Mouse (Mus musculus): Measurements from ENCODE around the gene Itgae.

The Itgae gene

DNA sequence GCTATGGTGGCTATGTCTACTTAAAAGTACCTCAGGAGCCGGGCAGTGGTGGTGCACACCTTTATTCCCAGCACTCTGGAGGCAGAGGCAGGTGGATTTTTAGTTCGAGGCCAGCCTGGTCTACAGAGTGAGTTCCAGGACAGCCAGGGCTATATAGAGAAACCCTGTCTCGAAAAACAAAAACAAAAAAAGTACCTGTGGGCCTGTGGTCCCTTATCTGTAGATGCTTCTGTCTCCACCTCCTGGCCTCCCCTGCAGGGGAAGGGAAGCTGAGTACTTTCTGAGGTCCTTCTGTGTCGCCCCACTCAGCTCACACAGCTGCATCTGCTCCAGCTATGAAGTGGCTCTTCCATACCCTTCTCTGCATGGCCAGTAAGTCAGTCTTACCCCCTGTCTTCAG lies at the start of gene Itgae:
Gene Itgae (plus strand): TSS at position 301 of the 400 bp plus-strand sequence.
- DNase-seq (ENCODE audit: low read depth in 2 of 2, low spot score in 2 of 2), result no peak

DNA sequence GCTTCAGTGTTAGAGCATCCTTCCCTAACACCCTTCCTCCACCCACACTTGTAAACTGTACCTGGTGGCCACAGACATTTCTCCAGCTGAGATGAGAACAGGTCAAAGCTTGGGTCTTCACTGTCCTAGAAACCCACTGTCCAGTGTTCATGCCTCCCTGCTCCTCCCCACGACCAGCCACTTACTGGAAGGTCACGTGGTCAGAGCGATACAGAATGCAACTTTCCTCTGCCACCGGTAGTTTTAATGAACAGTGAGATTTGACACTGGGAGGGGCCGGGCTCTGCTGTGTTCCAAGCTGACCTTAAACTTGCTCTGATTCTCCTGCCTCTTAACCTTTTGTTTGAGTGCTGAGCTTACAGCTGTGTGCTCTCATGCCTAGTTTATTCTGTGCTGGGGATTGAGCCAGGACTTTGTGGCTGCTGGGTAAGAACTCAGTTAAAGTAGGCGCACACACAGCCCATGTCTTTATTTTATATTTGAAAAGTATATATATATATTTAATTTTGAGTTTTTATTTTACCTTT lies 46.1 kb upstream of the Itgae start:
- no peak for DNase-seq (ENCODE audit: low read depth in 2 of 2, low spot score in 2 of 2)

DNA sequence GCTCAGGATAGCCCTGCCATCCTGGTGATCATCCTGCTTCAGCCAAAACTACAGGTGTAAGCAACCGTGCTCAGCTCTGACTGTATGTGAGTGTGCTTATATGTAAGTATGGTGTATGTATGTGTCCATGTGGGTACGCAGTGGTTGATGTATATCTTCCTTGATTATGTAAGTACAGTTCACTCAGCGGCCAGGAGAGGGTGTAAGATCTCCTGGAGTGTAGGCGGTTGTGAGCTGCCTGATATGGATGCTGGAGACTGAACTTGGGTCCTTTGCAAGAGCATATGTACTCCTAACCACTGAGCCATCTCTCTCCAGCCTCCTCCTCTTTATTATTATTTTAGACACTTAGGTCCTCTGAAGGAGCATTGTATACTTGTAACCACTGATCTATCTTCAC lies 45.6 kb upstream of the Itgae start:
- no peak for DNase-seq (ENCODE audit: low read depth in 2 of 2, low spot score in 2 of 2)

DNA sequence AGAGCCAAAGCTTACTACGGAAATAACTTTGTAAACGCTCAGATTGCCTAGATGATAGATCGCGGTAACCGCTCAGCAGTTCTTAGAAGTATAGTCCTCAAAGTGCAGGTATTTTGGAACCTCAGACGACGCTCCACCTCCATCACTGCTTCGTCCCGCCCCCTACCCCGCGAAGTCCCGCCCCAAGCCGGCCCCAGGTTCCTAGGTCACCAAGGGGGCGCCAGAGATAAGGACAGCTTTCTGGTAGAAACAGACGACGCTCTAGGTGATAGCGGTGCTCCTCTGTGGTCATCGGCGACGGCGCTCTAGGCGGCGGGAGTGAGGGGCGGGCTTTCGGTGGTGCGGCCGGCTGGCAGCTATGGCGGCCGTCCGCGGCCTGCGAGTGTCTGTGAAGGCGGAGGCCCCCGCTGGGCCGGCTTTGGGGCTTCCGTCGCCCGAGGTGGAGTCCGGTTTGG lies 42.8 kb upstream of the Itgae start, which contains the start of gene Ncbp3:
Gene Ncbp3 (plus strand): TSS at position 242 of the 455 bp plus-strand sequence.
- DNase-seq (ENCODE audit: low read depth in 2 of 2, low spot score in 2 of 2), result peak; percentile 98 to 99

DNA sequence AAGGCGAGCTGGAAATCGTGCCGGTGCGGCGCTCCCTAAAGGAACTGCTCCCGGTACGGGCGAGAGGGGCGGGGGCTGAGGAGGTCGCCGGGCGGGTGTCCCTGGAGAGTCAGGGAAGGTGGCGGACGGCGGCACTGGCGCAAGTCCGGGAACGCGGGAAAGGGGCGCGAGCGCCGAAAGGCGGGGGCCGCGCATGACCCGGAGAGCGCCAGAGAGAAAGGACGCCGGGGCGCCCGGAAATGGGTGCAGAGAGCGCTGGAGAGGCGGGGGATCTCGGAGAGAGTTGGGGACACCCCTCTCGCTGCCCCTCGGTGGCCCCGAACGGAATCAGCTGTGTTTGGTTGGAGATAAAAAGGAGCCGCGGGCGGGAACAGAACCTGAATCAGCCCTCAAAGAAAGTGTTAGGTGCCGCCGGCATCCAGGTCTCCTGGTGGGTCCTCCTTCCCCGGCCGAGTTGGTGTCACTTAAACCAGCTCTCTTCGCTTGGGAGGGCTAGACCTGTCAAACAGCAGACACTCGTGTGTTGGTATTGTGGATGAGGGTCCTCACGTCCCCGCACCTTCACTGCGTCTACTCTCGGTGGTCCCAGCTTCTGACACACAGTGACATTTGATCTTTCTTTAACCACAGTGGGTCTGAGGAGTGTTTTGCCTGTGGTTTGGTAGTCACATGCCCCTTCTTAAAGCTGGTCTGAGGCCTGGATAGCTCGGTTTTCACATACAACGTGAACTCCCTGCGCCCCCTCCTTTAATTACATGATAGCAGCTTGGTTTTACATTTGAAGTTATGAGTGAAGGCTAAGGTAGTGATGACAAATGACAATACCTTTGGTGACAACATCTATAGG lies 42.1 kb upstream of the Itgae start:
- peak; percentile 52 to 64 for DNase-seq (ENCODE audit: low read depth in 2 of 2, low spot score in 2 of 2)

DNA sequence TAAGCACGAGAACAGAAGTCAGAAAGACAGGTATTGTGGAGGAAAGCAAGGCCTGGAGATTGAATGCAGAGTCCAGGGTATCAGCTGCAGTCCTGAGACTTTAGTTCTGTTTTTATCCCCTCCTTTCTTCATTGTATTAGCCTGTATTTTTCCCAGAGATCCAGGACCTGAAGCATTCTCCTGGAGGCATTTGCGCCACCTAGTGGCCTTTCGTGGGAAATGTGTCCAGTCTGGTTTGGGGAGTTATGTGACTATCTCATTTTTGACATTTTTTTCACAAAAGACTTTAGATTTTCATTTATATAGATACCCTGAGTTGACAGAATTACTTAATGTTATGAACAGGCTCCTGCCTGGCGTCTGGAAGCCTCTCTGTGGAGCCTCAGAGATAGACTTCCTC lies 41.0 kb upstream of the Itgae start:
- peak; percentile 53 to 57 for DNase-seq (ENCODE audit: low read depth in 2 of 2, low spot score in 2 of 2)

DNA sequence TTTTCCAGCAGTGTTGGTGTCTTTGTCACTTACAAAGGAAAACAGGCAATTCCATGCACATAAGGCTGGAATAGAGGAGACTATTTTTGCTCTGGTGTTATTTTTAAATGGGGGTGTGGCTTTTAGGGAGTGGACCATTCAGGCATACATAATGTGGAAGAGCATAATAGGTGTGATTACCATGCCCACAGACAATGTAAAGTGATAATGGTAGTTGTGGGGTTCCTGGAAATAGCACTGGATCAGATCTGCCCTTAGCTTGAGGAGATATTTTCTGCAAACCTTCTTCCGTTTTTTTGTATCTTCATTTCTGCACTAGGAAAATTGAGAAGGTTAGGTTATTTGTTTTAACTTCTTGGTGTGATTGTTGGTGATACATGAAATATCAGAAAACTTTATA lies 37.6 kb upstream of the Itgae start:
- no peak for DNase-seq (ENCODE audit: low read depth in 2 of 2, low spot score in 2 of 2)

DNA sequence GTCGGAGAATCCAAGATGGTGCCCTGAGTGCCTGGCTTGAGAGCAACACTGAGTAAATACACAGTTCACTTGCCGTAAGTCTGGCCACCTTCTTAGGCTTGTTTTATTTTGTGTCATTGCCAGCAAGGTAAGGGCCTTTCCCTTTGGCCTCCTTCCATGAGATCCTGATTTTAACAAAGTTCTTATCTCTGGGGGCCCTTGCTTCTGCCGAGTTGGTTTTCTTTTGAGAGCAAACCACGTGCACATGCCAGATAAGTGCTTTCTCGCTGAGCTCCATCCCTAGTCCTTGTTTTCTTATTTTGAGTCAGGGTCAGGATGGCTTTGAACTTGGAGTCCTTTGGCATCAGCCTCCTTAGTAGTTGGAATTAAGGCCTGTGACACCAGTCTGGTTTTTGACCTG lies 32.7 kb upstream of the Itgae start:
- no peak for DNase-seq (ENCODE audit: low read depth in 2 of 2, low spot score in 2 of 2)

DNA sequence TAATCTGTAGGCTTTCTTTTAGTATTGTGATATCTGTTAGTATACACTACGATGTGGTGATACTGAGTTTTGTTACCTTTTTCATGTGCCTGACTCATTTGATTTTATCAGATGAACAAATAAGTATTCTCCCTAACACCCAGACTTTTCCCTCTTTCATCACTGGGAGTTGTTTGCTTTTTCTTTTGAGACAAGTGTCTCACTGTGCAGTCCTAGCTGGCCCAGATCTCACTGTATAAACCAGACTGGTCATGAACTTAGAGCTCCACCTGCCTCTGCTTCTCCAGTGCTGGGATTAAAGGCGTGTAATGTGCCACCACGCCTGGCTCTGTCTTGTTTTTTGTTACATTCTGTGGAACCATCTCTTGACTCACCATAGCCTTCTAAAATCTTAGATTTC lies 30.8 kb upstream of the Itgae start:
- DNase-seq (ENCODE audit: low read depth in 2 of 2, low spot score in 2 of 2), result no peak

DNA sequence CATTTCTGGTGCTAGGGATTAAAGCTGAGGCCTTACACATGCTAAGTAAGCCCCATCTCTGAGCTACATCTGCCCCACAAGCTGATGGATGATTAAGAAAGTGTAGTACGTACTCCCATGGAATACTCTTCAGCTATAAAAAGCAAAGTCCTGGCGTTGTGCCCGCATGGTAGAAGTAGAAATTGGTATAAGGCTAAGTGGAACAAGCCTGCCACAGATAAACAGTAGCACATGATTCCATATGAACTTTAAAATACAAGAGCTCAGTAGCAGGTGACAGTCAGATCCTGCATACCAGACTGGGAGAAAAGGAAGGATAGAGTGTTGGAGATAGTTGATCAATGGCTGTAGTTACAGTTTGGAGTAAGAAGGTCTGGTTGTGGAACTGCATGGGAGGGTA lies 29.0 kb upstream of the Itgae start:
- DNase-seq (ENCODE audit: low read depth in 2 of 2, low spot score in 2 of 2), result no peak

DNA sequence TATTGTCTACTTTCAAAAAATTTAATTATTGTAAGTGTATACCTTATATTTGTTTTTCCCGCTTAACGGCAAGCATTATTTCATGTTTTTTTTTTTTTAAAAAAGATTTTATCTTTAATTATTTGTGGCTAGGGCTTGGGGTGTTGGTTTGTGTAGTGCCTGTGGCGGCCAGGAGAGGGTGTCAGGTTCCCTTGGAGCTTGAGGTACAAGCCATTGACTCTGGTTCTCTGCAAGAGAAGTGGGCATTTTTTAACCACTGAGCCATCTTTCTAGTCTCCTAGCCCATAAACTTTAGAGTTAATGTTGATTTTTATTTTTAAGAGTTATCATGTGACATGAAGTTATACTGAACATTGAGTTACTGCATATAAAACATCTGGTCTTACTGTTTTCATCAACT lies 18.5 kb upstream of the Itgae start:
- DNase-seq (ENCODE audit: low read depth in 2 of 2, low spot score in 2 of 2), result peak in 1 of 2 experiments; percentile 72

DNA sequence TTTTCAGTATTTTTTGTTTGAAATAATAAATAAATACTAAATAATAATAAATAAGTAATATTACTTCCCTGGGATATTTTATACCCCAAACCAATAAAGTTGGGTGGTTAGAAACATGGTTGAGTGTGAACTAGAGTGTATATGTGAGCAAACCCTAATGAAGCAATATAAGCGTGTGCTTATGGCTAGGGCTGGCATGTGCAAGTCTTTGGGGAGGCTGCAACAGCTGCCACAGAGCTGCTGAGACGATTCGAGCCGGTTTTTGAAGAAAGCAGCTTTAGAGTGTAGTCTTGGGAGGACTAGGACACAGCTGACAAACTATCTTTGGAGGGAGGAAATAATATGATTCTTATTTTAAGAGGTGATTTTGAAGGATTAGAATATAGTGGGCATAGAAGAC lies 14.1 kb upstream of the Itgae start:
- DNase-seq (ENCODE audit: low read depth in 2 of 2, low spot score in 2 of 2), result no peak

DNA sequence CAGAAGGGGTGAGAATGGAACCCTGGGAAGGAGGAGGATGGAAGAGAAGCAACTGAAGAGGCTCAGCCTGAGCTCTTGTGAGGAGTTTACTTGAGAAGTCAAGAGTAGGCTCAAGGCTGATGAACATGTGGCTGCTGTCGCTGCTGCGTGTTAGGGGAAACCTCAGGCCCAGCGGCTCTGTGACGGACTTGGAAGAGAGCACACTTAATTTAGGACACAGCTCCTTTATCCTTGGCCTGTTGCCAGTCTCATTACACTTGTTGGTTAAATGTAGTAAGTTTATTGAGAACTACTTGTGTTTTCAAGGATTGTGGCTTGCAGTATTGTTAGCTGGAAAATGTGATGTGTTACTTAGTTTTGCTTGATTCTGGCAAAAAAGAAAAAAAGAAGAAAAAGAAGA lies 13.7 kb upstream of the Itgae start:
- no peak for DNase-seq (ENCODE audit: low read depth in 2 of 2, low spot score in 2 of 2)

DNA sequence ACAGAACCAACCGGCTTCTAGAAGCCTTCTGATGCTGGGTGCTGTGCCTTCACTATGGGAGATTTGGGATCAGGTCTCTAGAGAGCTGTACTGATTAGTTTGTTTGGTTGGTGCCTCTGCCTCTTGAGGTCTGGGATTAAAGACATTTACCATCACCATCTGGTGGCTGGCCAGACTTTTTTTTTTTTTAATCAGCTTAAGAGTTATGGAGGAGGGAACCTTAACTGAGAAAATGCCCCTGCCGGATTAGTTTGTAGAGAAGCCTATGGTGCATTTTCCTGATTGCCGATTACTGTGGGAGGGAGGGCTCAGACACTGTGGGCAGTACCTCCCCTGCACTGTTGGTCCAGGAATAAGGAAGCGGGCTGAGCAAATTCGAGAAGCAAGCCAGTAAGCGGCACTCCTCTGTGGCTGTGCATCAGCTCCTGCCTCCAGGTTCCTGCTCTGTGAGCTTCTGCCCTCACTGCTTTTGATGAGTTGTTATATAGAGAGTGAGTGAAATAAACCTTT lies 13.1 kb upstream of the Itgae start:
- DNase-seq (ENCODE audit: low read depth in 2 of 2, low spot score in 2 of 2), result no peak

DNA sequence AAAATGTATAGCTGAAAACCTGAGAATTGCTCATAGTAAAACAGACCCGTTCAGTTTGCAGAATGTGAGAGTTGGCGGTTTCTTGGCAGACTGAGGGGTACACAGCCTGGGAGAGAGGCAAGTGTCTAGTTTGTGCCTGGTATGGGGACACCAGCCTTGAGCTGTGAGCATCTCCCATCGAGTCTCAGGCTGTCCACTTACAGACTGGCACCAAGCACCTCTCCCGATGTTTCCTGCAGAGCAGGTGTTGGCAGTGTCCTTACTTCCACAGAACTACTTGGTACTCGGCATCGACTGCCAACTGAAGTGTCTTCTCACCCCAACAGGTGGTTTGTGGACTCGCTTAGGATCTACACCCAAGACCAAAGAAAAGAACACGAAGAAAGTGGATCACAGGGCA lies 11.8 kb upstream of the Itgae start:
- DNase-seq (ENCODE audit: low read depth in 2 of 2, low spot score in 2 of 2), result no peak

DNA sequence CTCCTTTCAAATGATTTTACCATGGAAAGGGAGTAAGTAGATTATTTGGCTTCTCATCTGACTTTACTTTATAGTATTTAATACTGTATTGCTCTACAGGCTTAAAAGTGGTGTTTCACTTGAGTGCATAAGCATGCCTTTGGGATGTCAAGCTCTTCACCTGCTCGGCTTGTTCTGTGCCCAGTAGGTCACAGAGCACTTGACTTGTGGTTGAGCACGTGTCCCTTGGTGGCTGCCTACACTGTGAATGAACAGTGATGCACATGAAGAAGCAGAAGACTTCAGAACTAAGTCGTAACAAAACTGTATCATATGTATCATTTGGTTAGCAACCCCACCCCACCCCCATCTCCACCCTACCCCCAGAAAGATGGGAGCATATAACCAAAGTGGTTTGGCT lies 10.1 kb upstream of the Itgae start:
- DNase-seq (ENCODE audit: low read depth in 2 of 2, low spot score in 2 of 2), result no peak

DNA sequence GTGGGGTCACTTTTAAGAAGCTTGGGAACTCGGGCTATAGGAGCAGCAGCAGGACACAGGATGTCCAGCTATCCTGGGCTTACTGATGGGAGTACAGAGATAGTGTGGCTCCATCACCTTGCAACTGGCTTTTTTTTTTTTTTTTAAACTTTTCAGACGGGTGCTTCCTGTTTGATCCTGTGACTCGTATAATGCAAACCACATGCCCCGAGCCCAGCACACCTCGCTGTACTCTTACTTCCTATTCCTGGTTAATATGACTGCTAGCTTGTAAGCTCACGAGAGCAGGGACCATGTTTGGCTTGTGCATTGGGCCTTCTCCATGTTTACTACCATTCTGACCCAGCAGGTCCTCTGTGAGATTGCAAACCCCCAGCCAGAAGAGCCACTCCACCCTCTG lies 6.1 kb upstream of the Itgae start:
- DNase-seq (ENCODE audit: low read depth in 2 of 2, low spot score in 2 of 2), result peak in 1 of 2 experiments; percentile 39

DNA sequence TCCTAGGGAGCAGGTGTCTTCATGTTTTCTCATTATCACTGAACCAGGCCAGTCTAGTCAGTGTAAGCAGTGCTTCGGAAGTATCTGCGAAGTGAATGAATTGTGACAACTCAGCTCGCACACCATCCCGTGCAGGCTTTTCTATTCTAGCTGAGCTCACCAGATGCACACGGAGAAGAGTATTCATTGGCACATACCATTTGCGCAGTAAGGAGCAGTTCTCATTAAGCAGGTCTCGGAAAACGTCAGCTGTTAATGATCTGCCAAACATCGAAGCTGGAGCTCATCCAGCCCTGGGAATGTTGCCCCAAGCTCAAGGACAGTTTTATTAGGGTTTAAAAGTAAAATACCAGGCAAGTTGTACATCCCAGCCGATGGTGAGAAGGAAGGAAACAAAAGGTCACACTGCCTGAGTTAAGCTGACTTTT lies 5.6 kb upstream of the Itgae start:
- no peak for DNase-seq (ENCODE audit: low read depth in 2 of 2, low spot score in 2 of 2)

DNA sequence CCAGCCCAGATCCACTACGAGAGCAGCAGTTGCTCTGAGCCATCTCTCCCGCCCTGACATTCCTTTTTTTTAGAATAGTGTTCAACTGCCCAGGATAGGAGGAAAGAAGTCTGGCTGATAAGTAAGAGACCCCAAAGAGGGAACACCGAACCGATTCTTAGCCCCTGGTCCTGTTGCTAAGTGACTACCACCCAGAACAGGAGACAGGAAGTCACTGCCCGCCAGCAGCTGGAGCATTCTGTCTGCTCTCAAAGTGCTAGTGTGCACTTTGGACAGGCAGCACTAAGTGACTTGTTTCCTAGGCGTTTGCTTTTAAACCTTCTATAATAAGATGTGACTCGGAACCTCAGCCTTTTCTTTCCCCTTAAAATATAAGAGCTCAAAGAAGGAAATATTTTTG lies 5.0 kb upstream of the Itgae start:
- no peak for DNase-seq (ENCODE audit: low read depth in 2 of 2, low spot score in 2 of 2)

DNA sequence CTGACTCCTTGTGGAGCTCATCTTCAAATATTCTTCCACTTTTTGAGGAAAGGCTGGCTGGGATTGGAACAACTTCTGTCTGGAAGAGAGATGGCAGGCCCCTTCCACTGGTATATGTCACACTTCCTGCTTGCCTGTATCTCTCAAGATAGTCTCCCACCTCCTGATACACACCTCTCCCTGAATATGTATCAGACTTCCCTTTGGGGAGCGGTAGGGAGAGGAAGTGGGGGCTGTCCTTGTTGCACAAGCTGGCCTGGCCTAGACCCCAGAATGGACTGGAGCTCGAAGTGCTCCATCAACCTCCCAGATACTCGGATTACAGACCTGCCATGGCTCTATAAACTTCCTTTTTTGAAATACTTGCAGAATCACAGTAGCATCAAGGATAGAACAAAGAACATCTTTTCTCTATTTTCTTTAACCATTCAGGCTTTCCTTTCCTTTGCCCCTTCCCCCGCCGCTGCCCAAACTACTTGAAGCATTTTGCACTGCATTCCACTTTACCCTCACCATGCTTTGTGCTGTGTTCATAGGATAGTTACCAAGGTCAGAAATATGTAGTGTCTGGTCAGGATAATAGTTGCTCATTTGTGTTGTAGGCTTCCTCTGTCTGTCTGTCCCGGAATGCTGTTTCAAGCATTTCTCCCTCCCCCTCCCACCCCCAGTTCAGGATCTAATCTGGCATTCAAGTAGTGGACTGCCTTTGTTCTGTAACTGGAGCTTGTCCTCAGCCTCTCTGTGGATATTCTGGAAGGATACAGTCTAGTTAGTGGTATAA lies 2.5 kb upstream of the Itgae start:
- DNase-seq (ENCODE audit: low read depth in 2 of 2, low spot score in 2 of 2), result no peak

DNA sequence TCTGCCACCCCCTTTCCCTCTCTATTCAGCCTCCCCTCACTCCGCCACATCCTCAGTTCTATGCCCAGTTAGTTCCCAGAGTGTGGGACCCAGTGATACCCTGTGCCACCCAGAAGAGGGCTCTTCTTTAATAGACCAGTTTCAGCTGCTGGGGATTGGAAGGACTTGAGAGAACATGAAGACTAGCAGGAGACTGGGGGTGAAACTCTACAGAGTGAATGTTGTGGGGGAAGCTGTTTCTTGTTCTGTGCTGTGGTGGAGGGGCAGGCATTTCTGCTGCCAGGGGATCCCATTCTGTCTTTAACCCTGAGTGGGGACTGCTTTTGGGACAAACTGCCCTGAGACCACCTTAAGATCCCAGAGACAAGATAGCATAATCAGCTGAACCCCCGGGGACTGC lies 443 bp downstream of the Itgae start:
- no peak for DNase-seq (ENCODE audit: low read depth in 2 of 2, low spot score in 2 of 2)

DNA sequence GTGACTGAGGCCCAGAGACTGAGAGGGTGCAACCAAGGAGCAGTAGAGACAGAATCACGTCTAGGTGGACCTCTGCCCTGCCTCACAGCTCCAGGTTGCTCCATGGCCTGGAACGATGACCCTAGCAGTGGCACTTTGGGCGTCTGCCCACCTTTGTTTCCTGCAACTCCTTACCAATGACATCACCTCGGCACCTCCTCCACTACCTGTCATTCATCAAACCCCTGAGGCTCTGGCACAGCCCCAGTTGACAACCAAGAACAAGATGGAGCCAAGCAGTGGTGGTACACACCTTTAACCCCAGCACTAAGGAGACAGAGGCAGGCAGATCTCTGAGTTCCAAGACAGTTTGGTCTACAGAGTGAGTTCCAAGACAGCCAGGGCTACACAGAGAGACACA lies 1.7 kb downstream of the Itgae start:
- no peak for DNase-seq (ENCODE audit: low read depth in 2 of 2, low spot score in 2 of 2)

Data from CD8-positive naive resting alpha-beta T cell, adult 2 months (primary cell).